Mouse (Mus musculus) intestine, embryonic 16.5 days (tissue): ENCODE measurements around the gene Fosl2. TPM values are rescaled to one million over a fixed set of nuclear protein-coding genes. Genes with fewer than 3 reads are reported as not detected.
"Not testable (repeated sequence)": the region's sequence is repeated elsewhere in the genome, so short reads cannot be mapped to it uniquely, and the experiment has no call there.

Source experiments
- ATAC-seq: fragments of 200-750 bp; cut with Nextera tagmentation; 2 replicates; pipeline ENCODE4 v1.8.0; 2017; ENCODE audit warnings: moderate TSS enrichment, moderate library complexity
- H3K27ac ChIP-seq: fragments of 300-500 bp; sonication (generic); 2 replicates; pipeline ENCODE4 v1.5.1; 2014; ENCODE audit warnings: mild to moderate bottlenecking, low read length
- H3K27me3 ChIP-seq: fragments of 300-500 bp; sonication (generic); replicated peaks from 2 replicates; pipeline ENCODE4 v1.6.1; 2014; ENCODE audit warnings: low read length, control low read depth, mixed read lengths; ENCODE audit not compliant: control insufficient read depth, insufficient read depth
- H3K36me3 ChIP-seq: fragments of 300-500 bp; sonication (generic); 2 replicates; pipeline ENCODE4 v1.6.1; 2014; ENCODE audit warnings: low read length, control low read depth; ENCODE audit not compliant: control insufficient read depth, insufficient read depth
- H3K4me1 ChIP-seq: fragments of 300-500 bp; sonication (generic); 2 replicates; pipeline ENCODE4 v1.6.1; 2014; ENCODE audit warnings: low read length, control low read depth, mixed read lengths; ENCODE audit not compliant: control insufficient read depth, insufficient read depth
- H3K4me2 ChIP-seq: fragments of 300-500 bp; sonication (generic); 2 replicates; pipeline ENCODE4 v1.6.1; 2014; ENCODE audit warnings: low read depth, low read length, control low read depth
- H3K4me3 ChIP-seq: fragments of 300-500 bp; sonication (generic); 2 replicates; pipeline ENCODE4 v1.5.1; 2014; ENCODE audit warnings: mild to moderate bottlenecking, low read length
- H3K9ac ChIP-seq: fragments of 300-500 bp; sonication (generic); 2 replicates; pipeline ENCODE4 v1.6.1; 2014; ENCODE audit warnings: low read depth, low read length
- H3K9me3 ChIP-seq: fragments of 300-500 bp; sonication (generic); 2 replicates; pipeline ENCODE4 v1.6.1; 2016; ENCODE audit warnings: low read length, control low read depth; ENCODE audit not compliant: control insufficient read depth
- WGBS: fragments of 180-500 bp; shearing (Covaris S2); extraction: QIAGEN DNeasy Blood & Tissue Kit; methylation state at CpG from one replicate; pipeline ENCODE4 v1.1.7; 2014; 5-methylcytosine and 5-hydroxymethylcytosine counted together
- polyA plus RNA-seq: library from polyadenylated mRNA; unstranded; fragments of >200 nt; fragmentation: Nextera tagmentation; extraction: Ambion mirVana; gene quantifications from 2 replicates; pipeline ENCODE4 v1.2.1, GENCODE M21; 2015

Fosl2 gene
- polyA plus RNA-seq, 1 experiment from 2014 or later, result 5.7 TPM

DNA sequence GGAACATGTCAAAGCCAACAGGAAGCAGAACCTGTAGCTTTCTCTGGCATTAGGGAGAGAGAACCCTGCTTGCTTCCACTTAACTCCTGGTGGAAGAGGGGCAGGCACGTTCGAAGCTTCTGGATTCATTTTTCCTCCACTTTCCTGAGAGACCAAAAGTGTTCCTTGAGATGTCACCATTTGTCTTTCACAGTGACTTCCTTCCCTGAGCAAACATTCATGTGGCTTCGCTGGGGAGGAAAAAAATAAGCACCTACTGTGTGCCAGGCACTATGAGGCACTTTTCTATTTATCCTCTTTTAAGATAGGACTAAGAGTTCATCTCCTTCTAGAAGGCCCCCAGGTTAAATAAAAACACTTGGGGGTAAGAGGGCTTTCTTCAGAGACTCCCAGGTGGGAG is 20.3 kb downstream of the Fosl2 start:
- no peak for ATAC-seq
- no peak overlapping the region for H3K27ac ChIP-seq
- no peaks in the 10 kb centered on the region for H3K9me3 ChIP-seq
- no peak overlapping the region for H3K9ac ChIP-seq
- H3K4me1 ChIP-seq, result no peaks in the 10 kb centered on the region
- H3K4me2 ChIP-seq, result no peak overlapping the region
- WGBS, result 84% methylated on average over 3 of the region's 3 CpGs
- H3K27me3 ChIP-seq, result no peaks in the 10 kb centered on the region
- H3K4me3 ChIP-seq, result no peak overlapping the region
- H3K36me3 ChIP-seq, result peaks cover 17% of the 10 kb centered on the region; the same call in 1 of the 2 replicates

DNA sequence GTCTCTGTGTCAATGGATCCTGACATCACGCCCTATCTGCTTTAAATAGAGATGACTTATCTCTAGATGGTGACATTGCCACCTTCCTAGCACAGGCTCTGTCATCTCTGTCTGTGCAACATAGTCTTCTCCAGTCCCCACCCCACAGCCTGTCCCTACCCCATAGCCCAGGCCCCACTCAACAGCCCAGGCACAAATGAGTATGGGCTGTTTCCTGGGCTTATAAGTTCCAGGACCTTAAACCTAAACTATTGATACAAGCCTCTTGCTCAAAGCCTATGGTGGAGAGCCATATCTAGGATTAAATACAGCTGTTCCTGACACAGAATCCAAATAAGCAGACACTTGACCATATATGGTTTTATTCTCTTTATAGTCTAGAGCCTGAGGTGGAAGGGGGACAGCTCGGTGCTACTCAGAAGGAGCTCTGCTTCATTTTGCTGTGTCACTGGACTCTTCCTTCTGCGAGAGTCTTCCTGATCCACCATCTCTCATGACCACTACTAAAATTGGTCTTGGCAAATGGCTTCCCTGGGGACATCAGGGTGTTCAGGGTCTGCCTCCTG is 28.0 kb downstream of the Fosl2 start:
- H3K4me1 ChIP-seq, result no peaks in the 10 kb centered on the region
- no peak overlapping the region for H3K9ac ChIP-seq
- H3K27ac ChIP-seq, result no peak overlapping the region
- no peaks in the 10 kb centered on the region for H3K9me3 ChIP-seq
- 70% methylated on average over 3 of the region's 3 CpGs for WGBS
- H3K4me3 ChIP-seq, result no peak overlapping the region
- ATAC-seq, result peak; percentile 18; the same call in 1 of the 2 replicates
- H3K4me2 ChIP-seq, result no peak overlapping the region
- no peaks in the 10 kb centered on the region for H3K27me3 ChIP-seq
- no peaks in the 10 kb centered on the region for H3K36me3 ChIP-seq

DNA sequence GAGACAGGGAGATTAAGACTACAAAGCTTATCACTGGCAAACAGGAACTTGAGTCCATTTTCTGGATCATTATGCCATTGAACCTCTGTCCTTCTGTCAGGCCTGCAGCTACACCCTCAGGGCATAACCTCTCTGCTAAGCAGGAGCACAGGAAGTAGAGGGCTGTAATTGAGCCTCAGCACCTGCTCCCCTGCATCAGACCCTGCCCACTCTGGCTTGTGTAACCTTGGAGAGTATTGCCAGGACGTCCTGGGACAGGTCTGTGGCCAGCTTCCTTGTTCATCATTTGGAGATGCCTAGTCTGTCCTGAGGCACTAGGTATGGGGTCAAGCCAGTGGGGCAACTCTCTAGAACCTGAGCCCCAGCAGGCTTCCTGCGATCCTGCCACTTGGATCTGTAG is 36.6 kb downstream of the Fosl2 start:
- H3K4me1 ChIP-seq, result no peaks in the 10 kb centered on the region
- no peaks in the 10 kb centered on the region for H3K9me3 ChIP-seq
- no peak overlapping the region for H3K27ac ChIP-seq
- no peaks in the 10 kb centered on the region for H3K36me3 ChIP-seq
- no peak overlapping the region for H3K4me3 ChIP-seq
- H3K9ac ChIP-seq, result no peak overlapping the region
- ATAC-seq, result 0 out of 2 replicates have a peak, but pooled peaks have one; percentile 31
- WGBS, result 67% methylated on average over 2 of the region's 2 CpGs
- H3K4me2 ChIP-seq, result no peak overlapping the region
- H3K27me3 ChIP-seq, result no peaks in the 10 kb centered on the region

DNA sequence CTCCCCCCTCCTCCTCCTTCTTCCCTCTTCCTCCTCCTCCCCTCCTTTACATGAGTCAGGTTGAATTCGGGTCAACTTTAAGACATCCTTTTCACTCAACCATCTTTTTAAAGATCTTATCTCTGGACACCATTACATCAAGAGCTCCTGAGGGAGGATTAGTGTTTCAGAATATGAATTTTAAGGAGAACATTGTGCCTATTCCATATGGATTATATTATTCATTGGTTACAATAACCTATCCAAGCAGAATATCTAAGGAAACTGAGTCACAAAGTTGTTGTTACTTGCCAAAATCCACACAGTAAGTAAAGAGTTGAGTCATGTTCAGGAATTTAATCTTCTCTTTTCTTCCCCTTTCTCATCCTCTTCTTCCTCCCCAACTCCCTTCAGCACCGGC is 41.2 kb downstream of the Fosl2 start:
- Histone ChIP-seq H3K4me1 (no peaks in the 10 kb centered on the region), H3K4me3 (no peak overlapping the region), H3K9ac (no peak overlapping the region), H3K9me3 (no peaks in the 10 kb centered on the region), H3K27ac (no peak overlapping the region), H3K4me2 (no peak overlapping the region), H3K27me3 (no peaks in the 10 kb centered on the region), H3K36me3 (no peaks in the 10 kb centered on the region)
- no peak for ATAC-seq
- WGBS, result 88% methylated on average over 2 of the region's 2 CpGs

DNA sequence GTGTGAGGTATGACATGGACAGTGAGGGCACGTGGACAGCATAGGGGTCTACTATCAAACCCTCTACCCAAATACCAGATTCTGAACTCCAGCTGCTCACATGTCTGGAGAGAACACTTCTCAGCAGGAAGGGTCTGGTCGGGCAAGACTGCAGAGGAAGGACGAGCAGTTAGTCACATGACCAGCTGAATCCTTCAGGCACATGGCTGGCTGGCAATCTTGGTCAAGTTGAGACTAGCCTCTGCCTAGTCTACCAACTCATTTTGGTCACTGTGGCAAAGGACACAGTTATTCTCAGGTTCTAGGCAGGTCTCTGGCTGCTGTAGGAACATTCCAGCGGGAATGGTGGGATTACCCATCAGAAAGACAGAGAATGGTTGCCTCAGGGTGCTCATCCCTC is 42.1 kb downstream of the Fosl2 start:
- ATAC-seq, result no peak; the same call in 1 of the 2 replicates
- Histone ChIP-seq H3K4me3 (no peak overlapping the region), H3K36me3 (no peaks in the 10 kb centered on the region), H3K27ac (no peak overlapping the region), H3K9ac (no peak overlapping the region), H3K9me3 (no peaks in the 10 kb centered on the region), H3K4me1 (peaks cover 3% of the 10 kb centered on the region; the same call in 1 of the 2 replicates), H3K4me2 (no peak overlapping the region), H3K27me3 (no peaks in the 10 kb centered on the region)
- WGBS, result 67% methylated on average over 4 of the region's 4 CpGs

DNA sequence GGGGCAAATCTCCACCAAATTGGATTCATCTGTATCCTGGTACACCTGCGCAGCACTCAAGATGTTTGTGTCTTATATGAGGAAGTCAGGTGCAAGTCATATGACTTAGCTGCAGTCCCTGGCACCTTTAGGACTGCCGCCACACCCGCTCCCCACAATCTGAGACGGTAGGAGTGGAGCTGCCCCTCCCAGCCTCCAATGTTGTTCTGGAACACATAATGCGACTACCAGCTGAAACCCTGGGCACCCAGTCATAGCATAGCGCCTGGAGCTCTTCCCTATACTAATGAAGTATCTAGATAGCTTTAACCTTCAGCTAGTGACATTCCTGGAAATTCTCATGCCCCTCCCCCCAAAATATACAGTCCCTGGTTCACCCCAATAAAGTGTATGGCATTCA is 43.1 kb downstream of the Fosl2 start:
- 0 out of 2 replicates have a peak, but pooled peaks have one; percentile 21 for ATAC-seq
- not testable (repeated sequence) for H3K27me3 ChIP-seq, H3K4me3 ChIP-seq, H3K4me2 ChIP-seq, H3K36me3 ChIP-seq, H3K9me3 ChIP-seq, H3K9ac ChIP-seq, H3K4me1 ChIP-seq, H3K27ac ChIP-seq
- WGBS, result 59% methylated on average over 5 of the region's 6 CpGs

DNA sequence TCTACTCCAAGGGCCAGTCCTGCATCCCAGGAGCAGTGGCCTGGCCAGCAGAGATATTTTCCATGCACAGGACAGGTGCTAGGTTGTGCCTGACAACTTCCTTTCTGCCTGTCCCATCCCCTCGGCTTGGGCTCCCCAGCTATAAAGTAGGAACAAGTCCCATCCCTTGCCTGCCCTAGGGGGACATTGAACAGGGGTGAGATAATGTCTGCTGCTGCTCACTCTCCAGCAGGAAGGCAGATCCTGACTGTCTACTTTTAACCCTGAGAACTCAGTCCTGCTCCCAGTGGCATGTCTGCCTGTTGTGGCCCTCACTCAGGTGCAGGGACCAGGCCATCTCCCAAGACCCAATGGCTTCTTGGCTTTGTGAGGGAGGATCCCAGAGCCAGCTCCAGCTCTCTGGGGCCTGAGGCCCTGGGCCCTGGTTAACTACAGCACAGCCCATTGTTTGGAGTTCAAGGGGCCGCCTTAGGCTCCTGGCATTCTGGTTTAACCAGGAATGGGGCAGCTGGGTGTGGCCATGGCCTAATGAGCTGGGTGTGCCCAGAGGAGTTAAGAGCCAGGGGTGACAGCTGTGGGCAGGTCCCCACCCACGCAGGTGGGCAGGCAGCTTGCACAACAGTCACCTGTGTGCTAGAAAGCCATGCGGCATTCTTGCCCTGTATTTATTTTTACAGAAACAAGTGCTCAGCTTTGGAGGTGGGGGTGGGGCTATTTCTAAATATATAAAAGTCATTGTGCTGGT is 47.5 kb downstream of the Fosl2 start:
- peak overlapping the region; percentile 65 for H3K27ac ChIP-seq
- WGBS, result 49% methylated on average over 4 of the region's 4 CpGs
- no peaks in the 10 kb centered on the region for H3K9me3 ChIP-seq
- peaks cover 12% of the 10 kb centered on the region; the same call in 1 of the 2 replicates for H3K4me1 ChIP-seq
- H3K27me3 ChIP-seq, result no peaks in the 10 kb centered on the region
- no peak overlapping the region for H3K4me3 ChIP-seq
- H3K36me3 ChIP-seq, result no peaks in the 10 kb centered on the region
- H3K4me2 ChIP-seq, result no peak overlapping the region
- H3K9ac ChIP-seq, result 0 out of 2 replicates have a peak overlapping the region, but pooled peaks have one; percentile 33
- ATAC-seq, result peak; percentile 95

DNA sequence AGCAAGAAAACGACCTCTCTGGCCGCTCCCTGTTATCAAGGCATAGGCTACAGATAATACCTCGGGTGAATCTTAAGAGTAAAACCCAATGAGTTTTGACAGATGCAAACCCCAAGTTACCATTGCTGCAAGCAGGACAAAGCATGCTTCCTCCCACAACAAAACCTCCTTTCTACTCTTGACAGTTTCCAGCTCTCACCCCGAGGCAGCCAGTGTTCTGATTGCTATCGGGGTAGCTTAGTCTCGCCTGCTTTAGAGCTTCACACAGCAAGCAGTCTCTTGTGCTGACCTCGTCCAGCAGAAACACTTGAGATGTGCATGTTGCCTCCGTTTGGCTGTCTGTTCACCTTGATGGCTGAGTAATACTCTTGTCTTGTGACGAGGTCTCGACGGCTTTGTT is 52.1 kb downstream of the Fosl2 start:
- Histone ChIP-seq H3K36me3 (no peaks in the 10 kb centered on the region), H3K4me3 (no peak overlapping the region), H3K9me3 (no peaks in the 10 kb centered on the region), H3K27ac (no peak overlapping the region), H3K9ac (no peak overlapping the region), H3K4me1 (peaks cover 13% of the 10 kb centered on the region), H3K4me2 (no peak overlapping the region), H3K27me3 (no peaks in the 10 kb centered on the region)
- 40% methylated on average over 11 of the region's 11 CpGs for WGBS
- no peak for ATAC-seq

DNA sequence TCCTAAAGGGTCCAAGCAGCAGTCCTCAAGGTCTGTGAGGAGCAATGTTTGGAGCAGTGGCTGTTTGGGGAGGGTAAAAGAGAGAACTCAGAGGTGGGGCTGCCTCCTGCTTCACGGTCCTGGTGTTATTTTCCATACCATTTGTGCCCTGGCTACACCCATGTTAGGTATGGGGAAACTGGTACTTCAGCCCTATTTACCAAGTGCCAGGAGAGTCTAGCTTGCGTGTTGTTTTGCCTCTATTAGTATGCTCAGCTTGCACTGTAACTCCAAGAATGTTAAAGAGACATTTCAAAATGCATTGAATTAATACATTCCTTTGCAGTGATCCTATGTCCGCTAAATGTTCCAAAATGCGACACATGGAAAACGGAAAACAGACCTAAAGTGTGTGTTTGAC is 55.7 kb downstream of the Fosl2 start:
- no peak overlapping the region for H3K4me3 ChIP-seq
- no peak overlapping the region for H3K9ac ChIP-seq
- H3K36me3 ChIP-seq, result no peaks in the 10 kb centered on the region
- peaks cover 15% of the 10 kb centered on the region for H3K4me1 ChIP-seq
- no peaks in the 10 kb centered on the region for H3K9me3 ChIP-seq
- no peak overlapping the region for H3K4me2 ChIP-seq
- no peak for ATAC-seq
- no peaks in the 10 kb centered on the region for H3K27me3 ChIP-seq
- no peak overlapping the region for H3K27ac ChIP-seq
- WGBS, result 60% methylated on average over 5 of the region's 5 CpGs
